In genomic region chr3:109732327-109733182, GRCm38 (mm10) we compare ENCODE assay signal across 8 mouse cellular contexts.
DNase-seq lines count a peak whose midpoint lies in the region; ATAC-seq and TF ChIP-seq lines count a peak whose summit lies in the region.

No protein-coding gene starts in this region.

- peaks cover 11% of the 10 kb centered on the region; the same call in 1 of the 2 replicates for H3K4me1 ChIP-seq in embryonic facial prominence, embryonic 15.5 days
- no peaks in the 10 kb centered on the region for H3K4me1 ChIP-seq in kidney, adult 2 months (ENCODE audit: control insufficient read depth, insufficient read depth, low read length)
- H3K4me1 ChIP-seq in midbrain, embryonic 13.5 days (replicated peaks), result peaks cover 23% of the 10 kb centered on the region

- H3K9ac ChIP-seq in embryonic facial prominence, embryonic 15.5 days, result no peak overlapping the region
- no peak overlapping the region for H3K9ac ChIP-seq in midbrain, embryonic 13.5 days (replicated peaks)

- TF ChIP-seq POLR2A in kidney, adult 2 months (IDR thresholded peaks at IDR 0.05; ENCODE audit: low read depth, low read length), result no peak

- ATAC-seq in embryonic facial prominence, embryonic 15.5 days (ENCODE audit: insufficient number of reproducible peaks, low FRiP score, low TSS enrichment, low read depth), result peak; percentile 79
- peak; percentile 90 for ATAC-seq in midbrain, embryonic 13.5 days

- H3K4me3 ChIP-seq in embryonic facial prominence, embryonic 15.5 days (replicated peaks), result no peak overlapping the region
- no peak overlapping the region for H3K4me3 ChIP-seq in kidney, adult 2 months (ENCODE audit: insufficient read depth, low read depth, low read length)
- H3K4me3 ChIP-seq in midbrain, embryonic 13.5 days (replicated peaks), result no peak overlapping the region

- H3K27me3 ChIP-seq in embryonic facial prominence, embryonic 15.5 days, result no peaks in the 10 kb centered on the region
- no peaks in the 10 kb centered on the region for H3K27me3 ChIP-seq in kidney, adult 2 months (replicated peaks; ENCODE audit: control insufficient read depth, insufficient read depth, low read length)
- H3K27me3 ChIP-seq in midbrain, embryonic 13.5 days, result no peaks in the 10 kb centered on the region

- peak overlapping the region; percentile 36; the same call in 1 of the 2 replicates for H3K27ac ChIP-seq in embryonic facial prominence, embryonic 15.5 days (replicated peaks)
- no peak overlapping the region for H3K27ac ChIP-seq in kidney, adult 2 months (ENCODE audit: insufficient read depth, low read depth, low read length)
- H3K27ac ChIP-seq in midbrain, embryonic 13.5 days, result peak overlapping the region; percentile 81

- no peaks in the 10 kb centered on the region for H3K9me3 ChIP-seq in embryonic facial prominence, embryonic 15.5 days (replicated peaks)
- H3K9me3 ChIP-seq in midbrain, embryonic 13.5 days, result no peaks in the 10 kb centered on the region

- H3K36me3 ChIP-seq in embryonic facial prominence, embryonic 15.5 days, result no peaks in the 10 kb centered on the region
- no peaks in the 10 kb centered on the region for H3K36me3 ChIP-seq in kidney, adult 2 months (ENCODE audit: control insufficient read depth, insufficient read depth, low read length)
- no peaks in the 10 kb centered on the region for H3K36me3 ChIP-seq in midbrain, embryonic 13.5 days

- WGBS in embryonic facial prominence, embryonic 15.5 days, result 38% methylated on average over 10 of the region's 10 CpGs
- WGBS in kidney, adult 2 months, result 42% methylated on average over 10 of the region's 10 CpGs
- 44% methylated on average over 10 of the region's 10 CpGs for WGBS in midbrain, embryonic 13.5 days

- DNase-seq in left cerebral cortex, adult 11 months (ENCODE audit: low spot score), result peak; percentile 15
- DNase-seq in left cerebral cortex, adult 8-10 months (ENCODE audit: low spot score in 2 of 2), result no peak
- peak; percentile 52 for DNase-seq in adipocyte (ENCODE audit: low spot score)
- DNase-seq in kidney, adult 2 months, result peak; percentile 42
- no peak for DNase-seq in testis, postnatal 10 days (ENCODE audit: low spot score)
- DNase-seq in lung, postnatal 10 days, result no peak

- no peak overlapping the region; the same call in 1 of the 2 replicates for H3K4me2 ChIP-seq in embryonic facial prominence, embryonic 15.5 days (replicated peaks)
- no peak overlapping the region for H3K4me2 ChIP-seq in midbrain, embryonic 13.5 days (replicated peaks)

- TF ChIP-seq CTCF in kidney, adult 2 months (conservative IDR thresholded peaks at IDR 0.05; ENCODE audit: insufficient read depth, insufficient read length, low read depth, low read length), result peak; percentile 60; the same call in 1 of the 2 replicates

Comparison
In these comparisons a context has a peak if more than half of its experiments do, and no peak if none do; other contexts are left out.
1. DNase-seq: peak in left cerebral cortex, adult 11 months (single experiment), adipocyte (single experiment) and kidney, adult 2 months (single experiment); none in left cerebral cortex, adult 8-10 months (0 of 2), testis, postnatal 10 days (single experiment) and lung, postnatal 10 days (single experiment).